Comparison of ENCODE assay signal across 9 mouse cellular contexts in the genomic region with DNA sequence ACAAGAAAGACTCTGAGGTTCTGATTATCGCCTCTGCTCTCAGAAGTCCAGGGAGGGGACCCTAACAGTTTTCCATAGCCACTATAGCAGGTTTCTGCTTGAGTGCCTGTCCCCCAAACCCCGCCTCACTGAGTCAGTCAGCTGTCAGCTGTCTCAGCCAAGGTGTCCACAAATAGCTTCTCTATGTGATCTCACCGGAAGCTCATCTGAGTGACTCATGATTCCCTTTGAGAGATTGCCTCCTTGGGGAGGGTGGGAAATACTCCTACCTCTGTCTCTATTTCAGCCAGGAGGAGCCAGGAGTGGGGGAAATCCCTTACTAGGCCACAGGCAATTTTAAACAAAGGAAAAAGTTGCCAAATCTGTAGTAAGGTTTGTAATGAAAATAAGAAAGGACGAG.
DNase-seq lines count a peak whose midpoint lies in the region; ATAC-seq and TF ChIP-seq lines count a peak whose summit lies in the region.
"Had no signal": no experiment of that assay in that cellular context is flagged by ENCODE, and none has a peak within 500 bp of the region (broad histone marks: within the 10 kb centered on the region; RNA-seq: fewer than 3 reads in every experiment).

No protein-coding gene starts in this region.

- no peaks in the 10 kb centered on the region for H3K36me3 ChIP-seq in intestine, postnatal 0 days (ENCODE audit: control insufficient read depth, insufficient read depth)
- H3K36me3 ChIP-seq: liver, embryonic 15.5 days had no signal

- no peaks in the 10 kb centered on the region for H3K9me3 ChIP-seq in intestine, postnatal 0 days (ENCODE audit: control insufficient read depth)
- H3K9me3 ChIP-seq: liver, embryonic 15.5 days had no signal

- no peak for TF ChIP-seq CTCF in intestine, postnatal 0 days (IDR thresholded peaks at IDR 0.05; ENCODE audit: low read depth)

- no peak overlapping the region for H3K27ac ChIP-seq in intestine, postnatal 0 days (ENCODE audit: low read depth, low read length)
- H3K27ac ChIP-seq: liver, embryonic 15.5 days had no signal

- ATAC-seq in intestine, postnatal 0 days = 0 out of 2 replicates have a peak, but pooled peaks have one; percentile 31

- no peak overlapping the region for H3K4me2 ChIP-seq in intestine, postnatal 0 days (replicated peaks; ENCODE audit: low read depth)
- H3K4me2 ChIP-seq: liver, embryonic 15.5 days had no signal

- H3K4me1 ChIP-seq in intestine, postnatal 0 days (replicated peaks; ENCODE audit: control insufficient read depth, insufficient read depth, low read length) = no peaks in the 10 kb centered on the region

- no peak overlapping the region for H3K9ac ChIP-seq in intestine, postnatal 0 days (ENCODE audit: low read depth, low read length)
- H3K9ac ChIP-seq: liver, embryonic 15.5 days had no signal

- 53% methylated on average over 4 of the region's 4 CpGs for WGBS in intestine, postnatal 0 days

- H3K4me3 ChIP-seq in intestine, postnatal 0 days (ENCODE audit: low read depth, low read length) = no peak overlapping the region
- H3K4me3 ChIP-seq: liver, embryonic 15.5 days had no signal

- no peaks in the 10 kb centered on the region for H3K27me3 ChIP-seq in intestine, postnatal 0 days (replicated peaks; ENCODE audit: control insufficient read depth, insufficient read depth, low read length)
- H3K27me3 ChIP-seq: liver, embryonic 15.5 days had no signal

- DNase-seq in left cerebral cortex, adult 11 months (ENCODE audit: low spot score) = peak; percentile 54
- no peak for DNase-seq in left cerebral cortex, postnatal 4 days
- peak; percentile 27 for DNase-seq in R1 (ENCODE audit: low read depth, low spot score)
- peak; percentile 54 for DNase-seq in fibroblast of lung, adult 2 months (ENCODE audit: low read depth)
- DNase-seq in thymus, adult 18-20 months = peak; percentile 43 to 61
- no peak for DNase-seq in urinary bladder, postnatal 25 days (ENCODE audit: low spot score)
- no peak for DNase-seq in testis, postnatal 14 days (ENCODE audit: low spot score)

- intact Hi-C loops in left cerebral cortex, postnatal 4 days (cut with DNase I) = no loop called here

Comparison
In these comparisons a context has a peak if more than half of its experiments do, and no peak if none do; other contexts are left out.
1. DNase-seq: peak in left cerebral cortex, adult 11 months (single experiment), R1 (single experiment), fibroblast of lung, adult 2 months (single experiment) and thymus, adult 18-20 months (2 of 2); none in left cerebral cortex, postnatal 4 days (single experiment), urinary bladder, postnatal 25 days (single experiment) and testis, postnatal 14 days (single experiment).